Mouse (Mus musculus) heart, embryonic 16.5 days (tissue): ENCODE measurements around the gene Cnot10. TPM values are rescaled to one million over a fixed set of nuclear protein-coding genes. Genes with fewer than 3 reads are reported as not detected.

Experiments used
- ATAC-seq: fragments of 200-750 bp; cut with Nextera tagmentation; replicated peaks from 2 replicates; pipeline ENCODE4 v1.8.0; 2017; ENCODE audit warnings: moderate number of reproducible peaks; ENCODE audit not compliant: insufficient read depth, low FRiP score; ENCODE audit errors: extremely low read depth
- H3K27ac ChIP-seq: fragments of 300-500 bp; sonication (generic); 2 replicates; pipeline ENCODE4 v1.5.1; 2014; ENCODE audit warnings: mild to moderate bottlenecking, low read length, control low read depth, moderate library complexity
- H3K27me3 ChIP-seq: fragments of 300-500 bp; sonication (generic); 2 replicates; pipeline ENCODE4 v1.6.1; 2014; ENCODE audit warnings: low read length, mixed read lengths; ENCODE audit not compliant: control insufficient read depth, insufficient read depth
- H3K36me3 ChIP-seq: fragments of 300-500 bp; sonication (generic); 2 replicates; pipeline ENCODE4 v1.6.1; 2014; ENCODE audit not compliant: control insufficient read depth, insufficient read depth
- H3K4me1 ChIP-seq: fragments of 300-500 bp; sonication (generic); 2 replicates; pipeline ENCODE4 v1.6.1; 2014; ENCODE audit warnings: low read length, mixed read lengths; ENCODE audit not compliant: control insufficient read depth, insufficient read depth
- H3K4me2 ChIP-seq: fragments of 300-500 bp; sonication (generic); 2 replicates; pipeline ENCODE4 v1.6.1; 2014; ENCODE audit warnings: low read depth, mild to moderate bottlenecking, control low read depth, low read length
- H3K4me3 ChIP-seq: fragments of 300-500 bp; sonication (generic); 2 replicates; pipeline ENCODE4 v1.5.1; 2014; ENCODE audit warnings: mild to moderate bottlenecking, control low read depth, low read length
- H3K9ac ChIP-seq: fragments of 300-500 bp; sonication (generic); 2 replicates; pipeline ENCODE4 v1.6.1; 2014; ENCODE audit warnings: low read length, control low read depth
- H3K9me3 ChIP-seq: fragments of 300-500 bp; sonication (generic); replicated peaks from 2 replicates; pipeline ENCODE4 v1.6.1; 2016; ENCODE audit warnings: low read length; ENCODE audit not compliant: control insufficient read depth
- WGBS: fragments of 180-500 bp; shearing (Covaris S2); extraction: QIAGEN DNeasy Blood & Tissue Kit; methylation state at CpG from one replicate; pipeline ENCODE4 v1.1.7; 2014; 5-methylcytosine and 5-hydroxymethylcytosine counted together
- polyA plus RNA-seq: library from polyadenylated mRNA; unstranded; fragments of >200 nt; fragmentation: Nextera tagmentation; extraction: Ambion mirVana; gene quantifications from 2 replicates; pipeline ENCODE4 v1.2.1, GENCODE M21; 2015

The Cnot10 gene
- polyA plus RNA-seq: 38.6 and 41.4 TPM in 2 replicates

GRCm38 (mm10) chr9:114639839-114640646 is at the start of gene Cnot10:
Gene Cnot10, minus strand, starts transcription at chr9:114640184.
- peak within 1 kb of the TSS; percentile 86 for H3K9ac ChIP-seq
- peak; percentile 99 for ATAC-seq
- H3K27me3 ChIP-seq: peaks cover 8% of the 10 kb centered on the region
- H3K27ac ChIP-seq: peak within 1 kb of the TSS; percentile 81
- H3K4me3 ChIP-seq: peak within 1 kb of the TSS; percentile 90
- H3K4me2 ChIP-seq: peak within 1 kb of the TSS; percentile 91
- no peaks in the 10 kb centered on the region for H3K36me3 ChIP-seq
- H3K9me3 ChIP-seq: no peaks in the 10 kb centered on the region
- H3K4me1 ChIP-seq: peaks cover 18% of the 10 kb centered on the region
- WGBS: 3% methylated on average over 51 of the region's 51 CpGs

DNA sequence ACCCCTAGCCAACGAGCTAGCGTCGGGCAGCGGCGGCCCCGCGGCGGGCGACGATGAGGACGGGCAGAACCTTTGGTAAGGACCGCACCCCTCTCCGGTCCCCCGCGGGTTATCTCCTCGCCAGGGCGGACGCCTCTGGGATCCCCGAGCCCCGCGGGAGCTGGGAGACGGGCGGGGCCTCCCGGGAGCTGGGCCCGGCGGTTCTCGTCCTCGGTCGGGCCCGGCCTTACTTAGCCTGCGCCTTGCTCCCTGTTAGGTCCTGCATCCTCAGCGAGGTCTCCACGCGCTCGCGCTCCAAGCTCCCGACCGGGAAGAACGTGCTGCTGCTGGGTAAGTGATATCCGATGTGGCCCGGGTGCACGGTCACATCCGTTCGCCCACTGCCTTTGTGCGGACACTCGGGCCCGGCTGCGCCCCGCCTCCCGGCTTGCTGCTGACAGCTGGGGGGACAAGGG is 49.0 kb upstream of the Cnot10 start:
- peak; percentile 60 for ATAC-seq
- under 1% methylated on average over 50 of the region's 50 CpGs for WGBS
- Histone ChIP-seq H3K9me3 (no peaks in the 10 kb centered on the region), H3K36me3 (peaks cover 19% of the 10 kb centered on the region), H3K9ac (peak overlapping the region; percentile 93), H3K4me1 (peaks cover 21% of the 10 kb centered on the region), H3K27me3 (no peaks in the 10 kb centered on the region), H3K27ac (peak overlapping the region; percentile 78), H3K4me3 (peak overlapping the region; percentile 76), H3K4me2 (peak overlapping the region; percentile 83)

- H3K4me2 ChIP-seq: peak within 1 kb of the TSS; percentile 83
- peak within 1 kb of the TSS; percentile 84 for H3K27ac ChIP-seq
- peaks cover 21% of the 10 kb centered on the region for H3K4me1 ChIP-seq
- WGBS: under 1% methylated on average over 57 of the region's 57 CpGs
- peak within 1 kb of the TSS; percentile 76 for H3K4me3 ChIP-seq
- H3K36me3 ChIP-seq: peaks cover 15% of the 10 kb centered on the region
- no peaks in the 10 kb centered on the region for H3K27me3 ChIP-seq
- H3K9ac ChIP-seq: peak within 1 kb of the TSS; percentile 93
- H3K9me3 ChIP-seq: no peaks in the 10 kb centered on the region
- ATAC-seq: peak; percentile 97
Observed at GRCm38 (mm10) chr9:114688252-114688952, 48.4 kb upstream of the Cnot10 start, which contains the start of gene Dync1li1. Gene Dync1li1, plus strand, starts transcription at chr9:114688790.

DNA sequence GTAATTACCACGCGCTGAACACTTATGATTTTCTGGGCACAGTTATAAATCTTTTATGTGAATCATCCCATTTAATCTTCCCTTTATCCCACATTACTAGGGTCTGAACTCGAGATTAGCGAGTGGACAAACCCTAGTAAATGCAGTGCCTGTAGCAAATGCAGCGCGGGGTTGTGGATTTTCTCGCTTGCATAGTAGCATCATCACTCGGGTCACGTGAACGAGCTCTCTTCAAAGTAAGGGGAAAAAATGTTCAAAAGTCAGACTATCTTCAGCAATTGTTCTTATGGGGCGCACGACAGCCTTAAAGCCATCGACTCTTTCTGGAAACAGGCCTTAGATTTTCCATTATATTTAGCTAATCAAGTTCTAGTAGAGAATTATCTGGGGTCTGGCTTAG is 47.7 kb upstream of the Cnot10 start:
- 72% methylated on average over 13 of the region's 13 CpGs for WGBS
- no peak for ATAC-seq
- H3K9ac ChIP-seq: peak overlapping the region; percentile 93

GRCm38 (mm10) chr9:114686245-114686644 is 46.3 kb upstream of the Cnot10 start:
- peaks cover 21% of the 10 kb centered on the region for H3K4me1 ChIP-seq
- H3K9ac ChIP-seq: no peak overlapping the region
- 86% methylated on average over 7 of the region's 7 CpGs for WGBS
- no peaks in the 10 kb centered on the region for H3K27me3 ChIP-seq
- no peak overlapping the region for H3K4me2 ChIP-seq
- no peaks in the 10 kb centered on the region for H3K9me3 ChIP-seq
- H3K36me3 ChIP-seq: peaks cover 2% of the 10 kb centered on the region; the same call in 1 of the 2 replicates
- no peak for ATAC-seq
- no peak overlapping the region for H3K4me3 ChIP-seq
- no peak overlapping the region for H3K27ac ChIP-seq

More for the DNA sequence above, 47.7 kb upstream of the Cnot10 start:
- Histone ChIP-seq H3K36me3 (peaks cover 12% of the 10 kb centered on the region), H3K4me2 (peak overlapping the region; percentile 77), H3K27ac (no peak overlapping the region), H3K4me1 (peaks cover 21% of the 10 kb centered on the region), H3K4me3 (peak overlapping the region; percentile 76), H3K9me3 (no peaks in the 10 kb centered on the region), H3K27me3 (no peaks in the 10 kb centered on the region)

GRCm38 (mm10) chr9:114682193-114682592 is 42.2 kb upstream of the Cnot10 start:
- ATAC-seq: no peak
- H3K27me3 ChIP-seq: no peaks in the 10 kb centered on the region
- H3K4me3 ChIP-seq: no peak overlapping the region
- H3K4me1 ChIP-seq: no peaks in the 10 kb centered on the region
- H3K27ac ChIP-seq: no peak overlapping the region
- H3K9ac ChIP-seq: no peak overlapping the region
- H3K9me3 ChIP-seq: no peaks in the 10 kb centered on the region
- 74% methylated on average over 4 of the region's 4 CpGs for WGBS
- H3K36me3 ChIP-seq: no peaks in the 10 kb centered on the region
- H3K4me2 ChIP-seq: no peak overlapping the region

DNA sequence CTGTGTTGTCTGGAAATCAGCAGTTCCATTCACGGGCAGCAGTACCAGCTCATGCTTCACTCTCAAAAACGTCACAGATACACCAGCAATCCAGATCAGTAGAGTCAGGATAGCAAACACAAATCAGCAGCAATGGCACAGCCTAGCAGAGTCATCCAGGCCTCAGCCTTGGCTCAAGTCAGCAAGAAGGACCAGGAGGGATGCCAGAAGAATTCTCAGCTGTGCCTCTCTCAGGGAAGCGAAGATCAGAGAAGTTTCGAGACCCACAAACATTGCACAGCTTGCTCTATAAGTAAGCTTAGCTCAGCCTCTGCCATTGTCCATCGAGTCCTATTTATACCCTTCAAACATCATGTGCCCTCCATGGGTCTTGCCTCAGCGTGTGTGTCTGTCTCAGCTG is 40.5 kb upstream of the Cnot10 start:
- H3K36me3 ChIP-seq: no peaks in the 10 kb centered on the region
- WGBS: 62% methylated on average over 6 of the region's 6 CpGs

GRCm38 (mm10) chr9:114679944-114680343 is 40.0 kb upstream of the Cnot10 start:
- ATAC-seq: no peak
- Histone ChIP-seq H3K9me3 (no peaks in the 10 kb centered on the region), H3K4me2 (no peak overlapping the region), H3K9ac (no peak overlapping the region), H3K4me3 (no peak overlapping the region), H3K4me1 (no peaks in the 10 kb centered on the region), H3K27ac (no peak overlapping the region), H3K36me3 (no peaks in the 10 kb centered on the region), H3K27me3 (no peaks in the 10 kb centered on the region)
- 77% methylated on average over 5 of the region's 5 CpGs for WGBS

More for the DNA sequence above, 40.5 kb upstream of the Cnot10 start:
- no peak for ATAC-seq
- Histone ChIP-seq H3K4me1 (no peaks in the 10 kb centered on the region), H3K27me3 (no peaks in the 10 kb centered on the region), H3K4me2 (no peak overlapping the region), H3K27ac (no peak overlapping the region), H3K9me3 (no peaks in the 10 kb centered on the region), H3K9ac (no peak overlapping the region), H3K4me3 (no peak overlapping the region)

DNA sequence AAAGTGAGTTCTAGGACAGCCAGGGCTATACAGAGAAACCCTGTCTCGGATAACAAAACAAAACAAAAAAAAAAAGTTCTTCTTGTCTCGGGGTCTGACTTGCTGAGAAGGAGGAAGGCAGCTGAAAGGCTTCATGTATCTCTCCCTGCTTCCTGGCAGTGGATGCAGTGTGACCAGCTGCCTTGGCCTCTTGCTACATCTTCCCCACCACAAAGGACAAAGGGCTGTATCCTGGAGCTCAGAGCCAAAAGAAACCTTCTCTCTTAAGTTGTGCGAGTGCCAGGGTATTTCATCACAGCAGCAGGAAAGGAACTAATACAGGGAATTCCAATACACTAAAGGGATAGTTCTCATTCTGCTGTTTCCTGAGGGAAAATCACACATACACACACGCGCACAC is 38.6 kb upstream of the Cnot10 start:
- Histone ChIP-seq H3K27me3 (no peaks in the 10 kb centered on the region), H3K9me3 (no peaks in the 10 kb centered on the region), H3K36me3 (no peaks in the 10 kb centered on the region), H3K9ac (no peak overlapping the region), H3K4me1 (peaks cover 2% of the 10 kb centered on the region), H3K27ac (no peak overlapping the region), H3K4me2 (no peak overlapping the region), H3K4me3 (no peak overlapping the region)
- WGBS: 78% methylated on average over 5 of the region's 5 CpGs
- no peak for ATAC-seq
